In the genomic region with DNA sequence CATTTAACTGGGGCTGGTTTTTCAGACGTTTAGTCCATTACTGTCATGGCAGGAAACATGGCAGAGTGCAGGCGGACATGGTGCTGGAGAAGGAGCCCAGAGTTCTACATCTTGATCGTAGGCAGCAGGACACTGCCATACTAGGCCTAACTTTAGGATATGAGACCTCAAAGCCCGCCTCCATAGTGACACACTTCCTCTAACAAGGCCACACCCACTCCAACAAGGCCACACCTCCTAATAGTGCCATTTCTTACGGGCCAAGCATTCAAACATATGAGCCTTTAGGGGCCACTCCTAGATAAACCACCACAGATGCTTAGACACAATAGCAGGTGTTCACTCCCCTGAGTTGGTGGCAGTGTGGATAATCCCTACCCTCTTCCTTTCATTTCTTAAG, we compare ENCODE assay signal across 16 mouse cellular contexts.
"Had no signal": no experiment of that assay in that cellular context is flagged by ENCODE, and none has a peak within 500 bp of the region (broad histone marks: within the 10 kb centered on the region; RNA-seq: fewer than 3 reads in every experiment).

No protein-coding gene starts in this region.

- H3K4me3 ChIP-seq: layer of hippocampus, adult 2 months; left cerebral cortex, adult 2 months; limb, embryonic 10.5 days; liver, embryonic 13.5 days; lung, embryonic 15.5 days; megakaryocyte, embryonic 14.5 days; midbrain, embryonic 15.5 days; neural tube, embryonic 13.5 days; stomach, embryonic 15.5 days had no signal

- H3K27me3 ChIP-seq: liver, embryonic 13.5 days; lung, embryonic 15.5 days; neural tube, embryonic 13.5 days; stomach, embryonic 15.5 days had no signal

- H3K9ac ChIP-seq: liver, embryonic 13.5 days; liver, postnatal 0 days; lung, embryonic 15.5 days; midbrain, embryonic 15.5 days; neural tube, embryonic 13.5 days; stomach, embryonic 15.5 days had no signal

- DNase-seq: kidney, adult 18-20 months; kidney, postnatal 10 days; kidney, postnatal 4 days; liver, embryonic 13.5 days; liver, postnatal 0 days; lung, postnatal 14 days; right cerebral cortex, postnatal 14 days had no signal

- H3K36me3 ChIP-seq: limb, embryonic 10.5 days; liver, embryonic 13.5 days; lung, embryonic 15.5 days; midbrain, embryonic 15.5 days; neural tube, embryonic 13.5 days; stomach, embryonic 15.5 days had no signal

- H3K27ac ChIP-seq: layer of hippocampus, adult 2 months; left cerebral cortex, adult 2 months; limb, embryonic 10.5 days; liver, embryonic 13.5 days; lung, embryonic 15.5 days; macrophage; midbrain, embryonic 15.5 days; neural tube, embryonic 13.5 days; stomach, embryonic 15.5 days had no signal
